Mouse (Mus musculus) brown adipose tissue, adult 24 weeks (tissue): ENCODE results near the gene Arnt. TPM values are rescaled to one million over a fixed set of nuclear protein-coding genes. Genes with fewer than 3 reads are reported as not detected.
"Not testable (repeated sequence)": the region's sequence is repeated elsewhere in the genome, so short reads cannot be mapped to it uniquely, and the experiment has no call there.

Experiments
- H3K27ac ChIP-seq: fragments of 200-500 bp; replicated peaks from 2 replicates; pipeline ENCODE4 v1.5.1; 2012; ENCODE audit warnings: low read depth, mild to moderate bottlenecking, low read length
- H3K4me1 ChIP-seq: fragments of 200-500 bp; 2 replicates; pipeline ENCODE4 v1.6.1; 2012; ENCODE audit warnings: low read length, mixed read lengths; ENCODE audit not compliant: control insufficient read depth, insufficient read depth, insufficient read length
- H3K4me3 ChIP-seq: fragments of 200-500 bp; 2 replicates; pipeline ENCODE4 v1.5.1; 2012; ENCODE audit warnings: low read depth, mild to moderate bottlenecking, low read length, moderate library complexity; ENCODE audit not compliant: insufficient read depth
- polyA plus RNA-seq: library from polyadenylated mRNA; stranded (reverse); fragments of >200 nt; gene quantifications from 2 replicates; pipeline ENCODE4 v1.2.4, GENCODE M21; 2012; ENCODE audit not compliant: missing spikeins, insufficient read depth, insufficient read length

The Arnt gene
- polyA plus RNA-seq, 1 experiment: 18.4 TPM

GRCm38 (mm10) chr3:95438636-95439035 lies 4.4 kb downstream of the Arnt start:
- peaks cover 10% of the 10 kb centered on the region for H3K4me1 ChIP-seq
- not testable (repeated sequence) for H3K4me3 ChIP-seq, H3K27ac ChIP-seq

- no peak overlapping the region for H3K27ac ChIP-seq
- peaks cover 10% of the 10 kb centered on the region for H3K4me1 ChIP-seq
Measured at GRCm38 (mm10) chr3:95439670-95440069, 5.5 kb downstream of the Arnt start.

GRCm38 (mm10) chr3:95442406-95443117 lies 8.4 kb downstream of the Arnt start:
- Histone ChIP-seq H3K27ac (no peak overlapping the region), H3K4me1 (peaks cover 3% of the 10 kb centered on the region), H3K4me3 (no peak overlapping the region)

More at GRCm38 (mm10) chr3:95439670-95440069, 5.5 kb downstream of the Arnt start:
- no peak overlapping the region for H3K4me3 ChIP-seq

GRCm38 (mm10) chr3:95445311-95445710 lies 11.1 kb downstream of the Arnt start:
- Histone ChIP-seq H3K4me1 (peaks cover under 1% of the 10 kb centered on the region), H3K4me3 (no peak overlapping the region), H3K27ac (no peak overlapping the region)

GRCm38 (mm10) chr3:95450408-95450807 lies 16.2 kb downstream of the Arnt start:
- no peak overlapping the region for H3K27ac ChIP-seq
- no peak overlapping the region for H3K4me3 ChIP-seq
- H3K4me1 ChIP-seq: no peaks in the 10 kb centered on the region

- Histone ChIP-seq H3K4me3 (no peak overlapping the region), H3K27ac (no peak overlapping the region), H3K4me1 (no peaks in the 10 kb centered on the region)
Measured at GRCm38 (mm10) chr3:95450915-95451314, 16.7 kb downstream of the Arnt start.

GRCm38 (mm10) chr3:95456367-95456766 lies 22.2 kb downstream of the Arnt start:
- H3K27ac ChIP-seq: no peak overlapping the region
- no peak overlapping the region for H3K4me3 ChIP-seq
- H3K4me1 ChIP-seq: peaks cover 16% of the 10 kb centered on the region

- Histone ChIP-seq H3K4me1 (peaks cover 16% of the 10 kb centered on the region), H3K27ac (peak overlapping the region; percentile 86), H3K4me3 (no peak overlapping the region)
Measured at GRCm38 (mm10) chr3:95457758-95458157, 23.6 kb downstream of the Arnt start.

GRCm38 (mm10) chr3:95459381-95459780 lies 25.2 kb downstream of the Arnt start:
- no peak overlapping the region for H3K4me3 ChIP-seq
- H3K4me1 ChIP-seq: peaks cover 16% of the 10 kb centered on the region
- no peak overlapping the region; the same call in 1 of the 2 replicates for H3K27ac ChIP-seq

GRCm38 (mm10) chr3:95463852-95464251 lies 29.7 kb downstream of the Arnt start:
- H3K4me1 ChIP-seq: peaks cover 6% of the 10 kb centered on the region
- H3K4me3 ChIP-seq: no peak overlapping the region
- H3K27ac ChIP-seq: no peak overlapping the region

- H3K4me1 ChIP-seq: no peaks in the 10 kb centered on the region
- no peak overlapping the region for H3K27ac ChIP-seq
- no peak overlapping the region for H3K4me3 ChIP-seq
Measured at GRCm38 (mm10) chr3:95478966-95479365, 44.8 kb downstream of the Arnt start.

- H3K27ac ChIP-seq: no peak overlapping the region
- no peak overlapping the region for H3K4me3 ChIP-seq
- H3K4me1 ChIP-seq: no peaks in the 10 kb centered on the region
Measured at GRCm38 (mm10) chr3:95486421-95486820, 52.2 kb downstream of the Arnt start.

GRCm38 (mm10) chr3:95488679-95489078 lies 54.5 kb downstream of the Arnt start:
- Histone ChIP-seq H3K4me1 (no peaks in the 10 kb centered on the region), H3K27ac (no peak overlapping the region), H3K4me3 (no peak overlapping the region)

GRCm38 (mm10) chr3:95490238-95490637 lies 56.0 kb downstream of the Arnt start:
- no peak overlapping the region for H3K27ac ChIP-seq
- no peak overlapping the region for H3K4me3 ChIP-seq
- no peaks in the 10 kb centered on the region for H3K4me1 ChIP-seq

GRCm38 (mm10) chr3:95494342-95494741 lies 60.2 kb downstream of the Arnt start:
- Histone ChIP-seq H3K27ac (no peak overlapping the region), H3K4me3 (no peak overlapping the region), H3K4me1 (0 out of 2 replicates have a peak, but pooled peaks cover 3% of the 10 kb centered on the region)

GRCm38 (mm10) chr3:95498229-95498628 lies 64.0 kb downstream of the Arnt start:
- Histone ChIP-seq H3K4me3 (no peak overlapping the region), H3K4me1 (0 out of 2 replicates have a peak, but pooled peaks cover 3% of the 10 kb centered on the region), H3K27ac (no peak overlapping the region)
